Mouse (Mus musculus): Measurements from ENCODE around the gene Prdm15. TPM values are rescaled to one million over a fixed set of nuclear protein-coding genes. Genes with fewer than 3 reads are reported as not detected.

Prdm15 gene
- polyA plus RNA-seq, 1 experiment from 2014 or later = 9.7 TPM

DNA sequence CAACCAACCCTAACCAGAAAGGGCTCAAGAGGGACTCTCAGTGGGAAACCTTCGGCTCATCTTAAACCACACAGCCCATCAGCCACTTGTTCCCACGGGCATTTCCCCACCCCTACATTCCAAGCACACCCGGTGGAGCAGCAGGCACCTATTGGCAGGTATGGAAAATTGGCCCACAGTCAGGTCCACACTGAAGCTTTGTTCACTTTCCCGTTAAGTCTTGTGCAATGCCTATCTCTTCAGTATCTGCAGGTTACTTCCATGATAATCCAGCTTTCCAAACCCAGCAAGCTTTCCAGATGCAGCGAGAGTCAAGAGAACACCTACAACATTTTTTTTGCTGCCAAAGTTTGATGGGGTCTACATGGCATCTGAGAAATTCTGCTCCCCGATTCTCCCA is 103.2 kb downstream of the Prdm15 start:
- Histone ChIP-seq H3K4me1 (replicated peaks; ENCODE audit: control insufficient read depth, insufficient read depth, low read length) (peaks cover 7% of the 10 kb centered on the region), H3K4me3 (ENCODE audit: low read depth, low read length) (no peak overlapping the region), H3K36me3 (ENCODE audit: control insufficient read depth, insufficient read depth, low read length) (peaks cover 1% of the 10 kb centered on the region; the same call in 1 of the 2 replicates), H3K27me3 (replicated peaks; ENCODE audit: control insufficient read depth, insufficient read depth, low read length) (no peaks in the 10 kb centered on the region), H3K4me2 (ENCODE audit: low read length) (no peak overlapping the region), H3K9ac (ENCODE audit: low read length) (no peak overlapping the region), H3K9me3 (ENCODE audit: control insufficient read depth, low read length) (no peaks in the 10 kb centered on the region), H3K27ac (ENCODE audit: low read depth) (no peak overlapping the region)
- ATAC-seq (replicated peaks; ENCODE audit: low FRiP score, low TSS enrichment, low read depth) = no peak
- no peak for DNase-seq (ENCODE audit: low spot score)
- 87% methylated on average over 6 of the region's 6 CpGs for WGBS

Small RNAs within 50 kb of the gene (microRNA-seq; reads per million reads assigned to microRNA genes)
- gene Mir6964 = not detected

Other genes starting within 250 kb of the Prdm15 start
- 25.5 and 25.9 TPM in 2 replicates for gene Tmprss2, start 240.7 kb downstream of the Prdm15 start, polyA plus RNA-seq (2014; fragmentation: Nextera tagmentation; extraction: Ambion mirVana)
- 16.3 and 20.0 TPM in 2 replicates for gene Ripk4, start 88.1 kb downstream of the Prdm15 start, polyA plus RNA-seq (2014; fragmentation: Nextera tagmentation; extraction: Ambion mirVana)
- gene C2cd2, start 110.7 kb upstream of the Prdm15 start, polyA plus RNA-seq (2014; fragmentation: Nextera tagmentation; extraction: Ambion mirVana) = 16.7 and 19.3 TPM in 2 replicates
- 15.6 and 17.6 TPM in 2 replicates for gene Zbtb21, start 110.8 kb upstream of the Prdm15 start, polyA plus RNA-seq (2014; fragmentation: Nextera tagmentation; extraction: Ambion mirVana)
- gene B230307C23Rik, start 145.5 kb upstream of the Prdm15 start, polyA plus RNA-seq (2014; fragmentation: Nextera tagmentation; extraction: Ambion mirVana) = 30.4 and 36.0 TPM in 2 replicates
- gene A630089N07Rik, start 230.6 kb upstream of the Prdm15 start, polyA plus RNA-seq (2014; fragmentation: Nextera tagmentation; extraction: Ambion mirVana) = 21.4 and 24.9 TPM in 2 replicates